Mouse (Mus musculus) testis, postnatal 14 days (tissue): ENCODE measurements around the gene Vmn2r10.
"Not testable (repeated sequence)": the region's sequence is repeated elsewhere in the genome, so short reads cannot be mapped to it uniquely, and the experiment has no call there.

Experiments
- DNase-seq: peaks from one replicate; pipeline ENCODE4 v3.0.0; 2021; ENCODE audit warnings: low spot score

The Vmn2r10 gene

DNA sequence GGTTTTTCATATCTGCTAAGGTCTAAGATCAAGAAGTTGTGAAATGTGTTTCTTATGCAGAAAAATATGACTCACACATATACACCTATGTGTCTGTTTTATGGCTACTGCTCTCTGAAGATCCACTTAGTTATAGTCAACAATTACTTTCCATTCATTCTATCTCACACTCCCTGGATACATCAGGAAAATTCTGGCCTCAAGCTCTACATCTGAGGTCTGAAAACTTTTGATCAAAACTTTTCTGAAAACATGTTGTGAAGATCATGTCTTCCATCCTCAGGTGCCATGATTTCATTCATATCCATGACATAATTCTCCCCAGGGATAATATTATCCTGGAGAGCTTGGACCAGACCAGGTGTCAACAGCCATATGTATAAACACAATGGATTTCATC, at the start of gene Vmn2r10:
Vmn2r10 (minus strand) TSS at position 101 of the 400 bp plus-strand sequence.
- DNase-seq, result not testable (repeated sequence)

GRCm38 (mm10) chr5:109055286-109055685, 49.0 kb upstream of the Vmn2r10 start:
- DNase-seq, result peak; percentile 58

- DNase-seq, result no peak
Observed at GRCm38 (mm10) chr5:109032591-109032990, 26.3 kb upstream of the Vmn2r10 start.

GRCm38 (mm10) chr5:108988924-108989323, 17.4 kb downstream of the Vmn2r10 start:
- DNase-seq, result no peak
